Comparison of ENCODE assay signal across 7 mouse cellular contexts in genomic region chr1:156521796-156522517, GRCm38 (mm10). TPM values are rescaled to one million over a fixed set of nuclear protein-coding genes. Genes with fewer than 3 reads are reported as not detected.
DNase-seq lines count a peak whose midpoint lies in the region; ATAC-seq and TF ChIP-seq lines count a peak whose summit lies in the region.

No protein-coding gene starts in this region.

- peak; percentile 80 for ATAC-seq in intestine, postnatal 0 days

- no peak overlapping the region for H3K4me3 ChIP-seq in intestine, postnatal 0 days (ENCODE audit: low read depth, low read length)

- no peaks in the 10 kb centered on the region for H3K9me3 ChIP-seq in intestine, postnatal 0 days (ENCODE audit: control insufficient read depth)

- no peaks in the 10 kb centered on the region for H3K36me3 ChIP-seq in intestine, postnatal 0 days (ENCODE audit: control insufficient read depth, insufficient read depth)

- H3K27ac ChIP-seq in intestine, postnatal 0 days (ENCODE audit: low read depth, low read length): peak overlapping the region; percentile 22; the same call in 1 of the 2 replicates

- no peak for TF ChIP-seq CTCF in intestine, postnatal 0 days (IDR thresholded peaks at IDR 0.05; ENCODE audit: low read depth)

- peak overlapping the region; percentile 49 for H3K4me2 ChIP-seq in intestine, postnatal 0 days (replicated peaks; ENCODE audit: low read depth)

- no peak overlapping the region for H3K9ac ChIP-seq in intestine, postnatal 0 days (ENCODE audit: low read depth, low read length)

- no peaks in the 10 kb centered on the region for H3K4me1 ChIP-seq in intestine, postnatal 0 days (replicated peaks; ENCODE audit: control insufficient read depth, insufficient read depth, low read length)

- no peaks in the 10 kb centered on the region for H3K27me3 ChIP-seq in intestine, postnatal 0 days (replicated peaks; ENCODE audit: control insufficient read depth, insufficient read depth, low read length)

- 33% methylated on average over 15 of the region's 15 CpGs for WGBS in intestine, postnatal 0 days

- peak; percentile 50 to 68 for DNase-seq in CD8-positive naive resting alpha-beta T cell, adult 2 months (ENCODE audit: low read depth in 2 of 2, low spot score in 2 of 2)
- DNase-seq in adrenal gland, adult 18-20 months (ENCODE audit: low spot score in 2 of 2): peak; percentile 25 to 26
- peak; percentile 68 for DNase-seq in lung, postnatal 25 days (ENCODE audit: low spot score)
- peak; percentile 58 for DNase-seq in thymus, postnatal 4 days
- no peak for DNase-seq in layer of hippocampus, adult 18-20 months (ENCODE audit: low spot score in 2 of 2)
- DNase-seq in layer of hippocampus, postnatal 25 days (ENCODE audit: extremely low spot score in 1 of 2, low spot score in 1 of 2): no peak

RNA-seq across cellular contexts. Expression of gene Gm10031, which starts 1.9 kb away (rescaled TPM):
- 10 to 100 TPM; 39.7 to 42.8 TPM for total RNA-seq in adrenal gland, adult 18-20 months (2021)
- 0.35 and 0.52 TPM in 2 replicates for polyA plus RNA-seq in intestine, postnatal 0 days (2015; fragmentation: Nextera tagmentation; extraction: Ambion mirVana)
- total RNA-seq in layer of hippocampus, adult 18-20 months (2021): 10 to 100 TPM; 41.8 to 42.1 TPM
- total RNA-seq in layer of hippocampus, postnatal 25 days (2021): 10 to 100 TPM; 45.3 to 48.8 TPM

RNA-seq across cellular contexts. Expression of gene Abl2, which starts 36.6 kb away (rescaled TPM):
- 10 to 100 TPM; 20.1 to 23.7 TPM for total RNA-seq in adrenal gland, adult 18-20 months (2021)
- 1.6 and 2.0 TPM in 2 replicates for polyA plus RNA-seq in intestine, postnatal 0 days (2015; fragmentation: Nextera tagmentation; extraction: Ambion mirVana)
- total RNA-seq in layer of hippocampus, adult 18-20 months (2021): 10 to 100 TPM; 83.1 to 89.9 TPM
- total RNA-seq in layer of hippocampus, postnatal 25 days (2021): 10 to 100 TPM; 78.2 to 83.8 TPM

RNA-seq across cellular contexts. Expression of gene Soat1, which starts 47.8 kb away (rescaled TPM):
- total RNA-seq in adrenal gland, adult 18-20 months (2021): 1,000 to 10,000 TPM; 1,467 to 1,486 TPM
- 51.2 and 62.5 TPM in 2 replicates for polyA plus RNA-seq in intestine, postnatal 0 days (2015; fragmentation: Nextera tagmentation; extraction: Ambion mirVana)
- total RNA-seq in layer of hippocampus, adult 18-20 months (2021): 10 to 100 TPM; 49.0 to 58.6 TPM
- total RNA-seq in layer of hippocampus, postnatal 25 days (2021): 10 to 100 TPM; 41.2 to 47.1 TPM

Comparison
In these comparisons a context has a peak if more than half of its experiments do, and no peak if none do; other contexts are left out.
1. DNase-seq: peak in CD8-positive naive resting alpha-beta T cell, adult 2 months (2 of 2), adrenal gland, adult 18-20 months (2 of 2), lung, postnatal 25 days (single experiment) and thymus, postnatal 4 days (single experiment); none in layer of hippocampus, adult 18-20 months (0 of 2) and layer of hippocampus, postnatal 25 days (0 of 2).
2. RNA of gene Soat1, which starts 47.8 kb away (total RNA-seq): 1,467 to 1,486 TPM in adrenal gland, adult 18-20 months; 49.0 to 58.6 TPM in layer of hippocampus, adult 18-20 months and 41.2 to 47.1 TPM in layer of hippocampus, postnatal 25 days; every median in the first group is over 10 times any median in the second.